Mouse (Mus musculus) cerebellum, adult 2 months (tissue): ENCODE results near the gene Hoxd12. TPM values are rescaled to one million over a fixed set of nuclear protein-coding genes. Genes with fewer than 3 reads are reported as not detected.
A peak's percentile ranks its signal among the peaks of the same experiment; 100 is the strongest.

ENCODE experiments used
- DNase-seq, 2 experiments: peaks; one replicate each; pipeline ENCODE4 v3.0.0; 2021
- H3K27ac ChIP-seq: fragments of 200-500 bp; 2 replicates; pipeline ENCODE4 v1.5.1; 2012; ENCODE audit warnings: low read length, control low read depth, inconsistent platforms; ENCODE audit not compliant: insufficient read depth
- H3K27me3 ChIP-seq: fragments of 200-500 bp; 2 replicates; pipeline ENCODE4 v1.6.1; 2012; ENCODE audit warnings: inconsistent platforms, mild to moderate bottlenecking, low read length, moderate library complexity; ENCODE audit not compliant: control insufficient read depth, insufficient read depth
- H3K4me1 ChIP-seq: fragments of 200-500 bp; 2 replicates; pipeline ENCODE4 v1.6.1; 2011; ENCODE audit warnings: low read length; ENCODE audit not compliant: control insufficient read depth, insufficient read depth
- H3K4me3 ChIP-seq: fragments of 200-500 bp; replicated peaks from 2 replicates; pipeline ENCODE3; 2011; ENCODE audit warnings: mild to moderate bottlenecking, low read depth, low read length, control low read depth; ENCODE audit not compliant: insufficient read depth
- CTCF ChIP-seq: fragments of 200-500 bp; IDR thresholded peaks from 2 replicates; pipeline ENCODE4 v1.5.1; 2011; ENCODE audit warnings: low read depth, mild to moderate bottlenecking, control low read depth, low read length, moderate library complexity, borderline replicate concordance; ENCODE audit not compliant: insufficient read depth
- POLR2A ChIP-seq: fragments of 200-500 bp; IDR thresholded peaks from 2 replicates; pipeline ENCODE4 v1.6.1; 2011; ENCODE audit warnings: low read length, control low read depth, borderline replicate concordance; ENCODE audit not compliant: insufficient read depth
- WGBS: fragments of 180-500 bp; shearing (Covaris S2); methylation state at CpG from one replicate; pipeline ENCODE4 v1.1.7; 2018; 5-methylcytosine and 5-hydroxymethylcytosine counted together
- polyA plus RNA-seq: library from polyadenylated mRNA; depleted of rRNA; stranded (reverse); fragments of >200 nt; gene quantifications from 2 replicates; pipeline ENCODE4 v1.2.3, GENCODE M21; 2012

Hoxd12 gene
- polyA plus RNA-seq, 1 experiment: not detected

DNA sequence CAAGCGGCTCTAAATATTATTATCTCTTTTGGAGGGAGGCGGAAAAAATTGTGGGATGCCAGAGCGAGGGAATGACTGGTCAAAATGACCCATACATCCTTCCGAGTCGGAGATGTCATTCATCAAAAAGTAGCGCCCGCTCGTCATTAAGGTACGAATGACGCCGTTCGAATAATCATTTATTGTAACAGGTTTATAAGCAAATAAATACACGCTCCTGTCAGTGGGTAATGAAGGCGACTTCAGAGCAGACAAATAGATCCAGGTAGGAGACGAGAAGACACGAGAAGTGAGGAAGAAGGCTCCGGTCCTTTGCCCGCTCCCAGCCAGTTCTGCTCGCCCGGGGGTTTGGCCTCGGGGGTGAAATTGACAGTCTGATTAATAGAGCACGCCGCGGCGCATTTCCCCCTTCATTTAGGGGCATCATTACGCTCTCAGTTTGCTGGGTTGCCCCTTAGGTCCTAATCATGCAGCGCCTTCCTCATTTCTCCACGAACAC is 15.3 kb upstream of the Hoxd12 start, which contains the start of gene Evx2:
Gene Evx2, minus strand, starts transcription at position 51 of the 499 bp plus-strand sequence.
- H3K4me1 ChIP-seq: no peaks in the 10 kb centered on the region
- 6% methylated on average over 28 of the region's 28 CpGs for WGBS
- no peak for DNase-seq
- H3K4me3 ChIP-seq: no peak within 1 kb of the TSS
- TF ChIP-seq POLR2A: no peak
- TF ChIP-seq CTCF: no peak
- peaks cover 31% of the 10 kb centered on the region; the same call in 1 of the 2 replicates for H3K27me3 ChIP-seq
- no peak within 1 kb of the TSS for H3K27ac ChIP-seq

DNA sequence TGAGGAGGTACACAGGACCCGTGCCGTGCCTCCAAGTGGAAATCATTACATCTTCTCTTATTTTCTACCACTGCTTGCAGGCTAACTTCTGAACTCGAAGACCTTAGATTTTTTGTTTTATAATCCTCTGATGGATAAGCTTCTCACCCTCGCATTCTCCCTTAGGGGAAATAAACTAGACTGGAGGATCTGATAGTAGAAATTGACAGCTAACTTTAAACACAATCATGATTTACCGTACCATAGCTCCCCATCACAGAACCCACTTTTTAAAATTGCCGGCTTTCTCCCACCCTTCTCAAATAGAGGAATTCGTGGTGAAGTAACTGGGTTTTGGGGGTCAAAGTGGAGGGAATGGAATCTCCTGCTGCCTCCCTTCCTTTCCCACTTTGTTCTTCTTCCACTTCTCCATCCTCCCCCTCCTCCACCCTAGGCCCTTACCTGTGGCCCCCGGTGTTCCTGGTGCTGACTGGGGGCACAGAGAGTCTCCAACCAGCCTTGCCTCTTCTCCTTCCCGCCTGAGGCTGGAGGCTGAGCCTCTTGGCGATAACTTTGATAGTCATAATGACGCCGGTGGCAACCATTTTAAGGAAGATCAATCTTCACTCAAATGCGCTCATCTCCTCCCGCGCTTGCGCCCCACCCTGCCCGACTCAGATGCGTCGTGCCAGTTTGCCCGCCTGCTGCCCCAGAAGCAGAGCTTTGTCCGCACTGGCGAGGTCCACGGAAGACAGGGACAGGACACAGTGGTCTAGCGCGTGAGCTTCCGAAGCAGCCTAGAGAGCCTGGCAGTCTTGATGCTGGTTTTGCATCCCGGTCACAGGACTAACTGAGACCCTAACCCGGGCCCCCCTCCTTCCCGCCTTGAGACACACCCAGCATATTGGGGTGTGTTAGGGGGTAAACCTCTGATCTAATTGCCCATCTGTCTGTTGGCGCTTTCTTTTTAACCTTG is 14.1 kb upstream of the Hoxd12 start:
- 4% methylated on average over 30 of the region's 30 CpGs for whole genome bisulfite sequencing
- H3K27me3 ChIP-seq: peaks cover 26% of the 10 kb centered on the region; the same call in 1 of the 2 replicates

DNA sequence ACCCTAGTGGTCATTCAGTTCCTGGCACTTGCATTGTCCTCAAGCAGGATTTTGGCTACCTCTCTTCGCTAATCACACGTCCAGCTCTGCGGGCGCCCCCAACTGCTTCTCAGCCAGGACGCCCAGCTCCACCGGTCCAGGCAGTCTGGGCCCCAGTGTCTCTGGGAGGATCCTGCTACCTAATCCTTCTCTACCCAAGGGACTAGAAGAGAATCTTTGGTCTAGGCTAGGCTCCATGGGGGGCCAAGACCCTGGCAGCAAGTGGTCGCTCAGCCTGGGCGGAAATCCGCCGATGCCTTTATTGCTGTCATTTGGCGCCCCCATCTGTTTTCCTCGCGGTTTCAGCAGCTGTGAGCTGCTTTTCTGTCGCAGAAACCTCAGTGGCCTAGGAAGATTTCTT is 13.1 kb upstream of the Hoxd12 start:
- WGBS: 2% methylated on average over 14 of the region's 14 CpGs
- H3K4me1 ChIP-seq: no peaks in the 10 kb centered on the region
- DNase-seq: no peak
- no peak overlapping the region for H3K27ac ChIP-seq
- no peak overlapping the region for H3K4me3 ChIP-seq
- no peak for TF ChIP-seq POLR2A
- TF ChIP-seq CTCF: no peak
- H3K27me3 ChIP-seq: peaks cover 21% of the 10 kb centered on the region; the same call in 1 of the 2 replicates

More for the DNA sequence above, 14.1 kb upstream of the Hoxd12 start:
- H3K27ac ChIP-seq: no peak overlapping the region
- no peak for DNase-seq
- H3K4me3 ChIP-seq: no peak overlapping the region
- no peak for TF ChIP-seq CTCF
- no peak for TF ChIP-seq POLR2A
- no peaks in the 10 kb centered on the region for H3K4me1 ChIP-seq

DNA sequence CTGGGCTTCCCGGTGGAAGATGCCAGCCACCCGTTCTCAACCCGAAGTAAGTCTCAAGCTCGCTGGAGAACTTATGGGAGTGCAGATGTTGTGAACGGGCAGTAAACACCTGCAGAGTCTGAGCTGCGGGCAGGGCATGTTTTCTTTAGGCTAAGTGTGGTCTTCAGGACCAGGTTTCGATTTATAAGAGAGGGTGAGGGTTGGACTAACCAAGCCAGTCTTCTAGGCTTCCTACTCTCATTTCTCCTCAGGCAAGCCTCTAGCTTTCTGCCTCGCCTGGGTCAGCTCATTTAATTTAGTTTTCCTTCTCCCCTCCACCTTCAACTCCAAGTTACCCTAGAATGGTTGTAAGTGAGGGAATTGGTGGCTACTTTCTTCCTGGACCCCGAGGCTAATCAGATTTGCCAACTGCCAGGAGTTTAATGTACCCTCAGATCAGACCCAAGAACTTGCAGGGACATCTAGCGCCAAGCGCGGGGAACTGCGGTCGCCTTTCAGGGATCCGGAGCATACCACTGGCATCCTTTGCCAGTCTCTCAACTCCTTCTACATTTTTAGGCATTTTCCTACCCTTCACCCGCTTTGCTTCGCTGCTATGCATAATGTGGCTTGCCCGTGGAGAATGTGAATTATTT is 11.4 kb upstream of the Hoxd12 start:
- Histone ChIP-seq H3K4me3 (no peak overlapping the region), H3K27me3 (peaks cover 18% of the 10 kb centered on the region; the same call in 1 of the 2 replicates)
- WGBS: 3% methylated on average over 18 of the region's 18 CpGs

DNA sequence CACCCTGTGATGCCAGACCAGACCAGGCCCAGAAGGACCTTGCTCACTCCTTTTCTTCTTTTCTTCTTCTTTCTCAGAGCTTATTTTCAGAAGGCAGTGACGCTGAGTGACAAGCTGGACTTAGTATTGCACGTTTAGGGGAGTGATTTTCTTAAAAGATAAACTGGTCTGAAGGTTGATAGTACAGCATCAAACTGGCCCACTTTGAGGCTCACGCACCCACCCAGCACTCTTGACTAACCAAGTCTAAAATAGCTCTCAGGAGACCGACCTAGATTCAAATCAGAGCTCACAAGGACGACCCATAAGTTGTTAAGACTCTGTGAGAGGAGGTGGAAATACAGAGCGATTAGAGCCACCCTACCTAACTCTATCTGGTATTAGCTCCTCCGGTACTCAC is 8.4 kb upstream of the Hoxd12 start:
- no peak for DNase-seq
- WGBS: 4% methylated on average over 7 of the region's 7 CpGs
- Histone ChIP-seq H3K4me1 (no peaks in the 10 kb centered on the region), H3K4me3 (no peak overlapping the region), H3K27me3 (peaks cover 10% of the 10 kb centered on the region; the same call in 1 of the 2 replicates), H3K27ac (no peak overlapping the region)
- TF ChIP-seq POLR2A (no peak), CTCF (no peak)

More for the DNA sequence above, 11.4 kb upstream of the Hoxd12 start:
- TF ChIP-seq POLR2A (no peak), CTCF (peak; percentile 51; the same call in 1 of the 2 replicates)
- Histone ChIP-seq H3K4me1 (no peaks in the 10 kb centered on the region), H3K27ac (no peak overlapping the region)
- no peak for DNase-seq

DNA sequence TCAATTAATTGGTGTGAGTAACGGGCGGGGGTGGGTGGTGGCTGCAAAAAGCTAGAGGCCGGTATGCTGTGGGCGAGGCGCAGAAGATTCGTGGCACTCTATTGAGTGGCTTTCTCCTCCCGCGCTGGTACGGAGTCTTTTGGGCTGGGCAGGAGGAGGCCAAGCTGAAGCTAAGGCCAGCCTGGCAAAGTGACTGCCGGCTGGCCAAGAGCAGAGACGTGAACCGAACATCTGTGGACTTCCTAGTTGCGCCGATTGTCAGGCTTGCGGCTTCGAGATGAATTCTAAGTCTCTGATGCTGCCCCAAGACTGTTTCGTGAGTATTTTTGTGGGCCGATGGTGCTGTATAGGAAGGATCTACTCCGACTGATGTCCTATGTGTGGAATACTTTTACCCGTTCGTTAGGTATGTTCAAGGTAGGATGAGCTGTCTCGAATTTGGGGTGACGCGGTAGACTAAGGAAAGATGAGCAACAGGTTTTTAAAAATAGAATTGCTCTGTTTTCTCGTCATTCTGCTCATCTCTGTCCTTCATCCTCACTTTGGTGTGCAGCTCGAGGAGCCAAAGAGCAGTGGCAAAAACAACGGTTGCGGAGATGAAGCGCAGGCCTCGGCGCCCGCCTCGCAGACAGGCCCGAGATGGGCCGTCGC is 7.5 kb upstream of the Hoxd12 start:
- Histone ChIP-seq H3K27me3 (peaks cover 10% of the 10 kb centered on the region; the same call in 1 of the 2 replicates), H3K4me1 (no peaks in the 10 kb centered on the region), H3K27ac (no peak overlapping the region), H3K4me3 (no peak overlapping the region)
- no peak for TF ChIP-seq CTCF
- no peak for TF ChIP-seq POLR2A
- WGBS: 5% methylated on average over 36 of the region's 36 CpGs
- DNase-seq: no peak

DNA sequence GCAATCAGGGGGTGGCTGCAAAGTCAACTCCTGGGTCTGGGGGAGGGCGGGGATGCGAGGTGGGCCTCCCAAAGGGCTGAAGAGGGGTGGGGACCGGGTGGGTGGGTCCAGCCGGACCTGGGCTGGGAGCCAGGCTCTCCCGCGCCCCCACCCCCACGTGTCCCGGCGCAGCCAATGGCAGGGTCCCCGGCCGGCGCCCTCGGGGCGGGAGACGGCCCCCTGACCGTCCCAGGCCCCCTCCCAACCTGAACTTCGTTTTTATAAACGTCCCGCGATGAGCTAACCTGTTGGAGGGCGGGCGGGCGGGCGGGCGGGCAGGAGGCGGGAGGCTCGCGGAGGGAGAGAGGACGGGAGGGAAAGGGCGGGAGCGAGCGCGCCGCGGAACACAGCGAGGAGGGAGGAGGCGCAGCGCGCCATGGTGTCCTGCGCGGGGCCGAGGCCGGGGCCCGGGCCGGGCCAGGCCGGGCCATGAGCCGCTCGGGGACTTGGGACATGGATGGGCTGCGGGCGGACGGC is 6.9 kb upstream of the Hoxd12 start, which contains the start of gene Hoxd13:
Gene Hoxd13, plus strand, starts transcription at position 469 of the 516 bp plus-strand sequence.
- TF ChIP-seq CTCF: no peak
- no peak for TF ChIP-seq POLR2A
- no peak for DNase-seq
- peaks cover 12% of the 10 kb centered on the region; the same call in 1 of the 2 replicates for H3K27me3 ChIP-seq
- H3K27ac ChIP-seq: no peak within 1 kb of the TSS
- H3K4me3 ChIP-seq: no peak within 1 kb of the TSS
- H3K4me1 ChIP-seq: no peaks in the 10 kb centered on the region
- 1% methylated on average over 43 of the region's 51 CpGs for WGBS
